Mouse (Mus musculus): ENCODE results near the gene Hnrnpdl. TPM values are rescaled to one million over a fixed set of nuclear protein-coding genes. Genes with fewer than 3 reads are reported as not detected.

Gene Hnrnpdl
- 100 to 1,000 TPM; 116 to 132 TPM for total RNA-seq (2021)
- long read RNA-seq, experiment 1, transcript Hnrnpdl-207 (7 exons, 2,374 nt), result minor isoform, 11 of 151 reads
- long read RNA-seq, experiment 1, transcript Hnrnpdl-202 (8 exons, 2,752 nt), result major isoform, 84 of 151 reads
- long read RNA-seq, experiment 1, transcript Hnrnpdl-201 (9 exons, 2,149 nt), result minor isoform, 13 of 151 reads
- long read RNA-seq, experiment 1, partial matches to known transcripts, result 25 of 151 reads
- long read RNA-seq, experiment 1, other reads (novel, unspliced or antisense), result 16 of 151 reads
- long read RNA-seq, experiment 2, transcript Hnrnpdl-207 (7 exons, 2,374 nt), result minor isoform, 20 of 166 reads
- long read RNA-seq, experiment 2, transcript Hnrnpdl-201 (9 exons, 2,149 nt), result minor isoform, 16 of 166 reads
- long read RNA-seq, experiment 2, transcript Hnrnpdl-202 (8 exons, 2,752 nt), result major isoform, 80 of 166 reads
- long read RNA-seq, experiment 2, partial matches to known transcripts, result 32 of 166 reads
- long read RNA-seq, experiment 2, other reads (novel, unspliced or antisense), result 17 of 166 reads

- DNase-seq (ENCODE audit: low spot score in 2 of 2), result peak; percentile 87 to 94
Observed at GRCm38 (mm10) chr5:100039602-100040142, at the start of gene Hnrnpdl, which contains the start of gene Enoph1. Gene Hnrnpdl (minus strand): TSS chr5:100039664. Gene Enoph1 (plus strand): TSS chr5:100039985.

- DNase-seq (ENCODE audit: low spot score in 2 of 2), result no peak
Observed at GRCm38 (mm10) chr5:100085097-100085496, 45.6 kb upstream of the Hnrnpdl start.

GRCm38 (mm10) chr5:100083953-100084562 lies 44.6 kb upstream of the Hnrnpdl start:
- no peak for DNase-seq (ENCODE audit: low spot score in 2 of 2)

DNA sequence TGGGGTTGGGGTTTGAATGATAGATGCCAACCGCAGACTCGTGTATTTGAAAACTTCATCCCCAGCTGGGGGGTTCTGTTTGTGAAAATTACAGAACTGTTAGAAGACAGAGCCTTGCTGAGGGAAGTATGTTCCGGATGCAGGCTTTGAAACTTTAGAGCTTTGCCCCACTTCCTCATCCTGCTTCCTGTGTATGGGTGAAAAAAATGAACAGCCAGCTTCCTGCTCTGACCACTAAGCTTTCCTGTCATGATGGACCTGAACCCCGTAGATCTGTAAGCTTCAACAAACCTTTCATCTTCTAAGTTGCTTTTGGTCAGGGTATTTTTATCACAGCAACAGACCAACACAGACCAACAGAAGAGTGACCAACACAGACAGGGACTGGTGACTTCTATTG lies 42.5 kb upstream of the Hnrnpdl start:
- DNase-seq (ENCODE audit: low spot score in 2 of 2), result no peak

DNA sequence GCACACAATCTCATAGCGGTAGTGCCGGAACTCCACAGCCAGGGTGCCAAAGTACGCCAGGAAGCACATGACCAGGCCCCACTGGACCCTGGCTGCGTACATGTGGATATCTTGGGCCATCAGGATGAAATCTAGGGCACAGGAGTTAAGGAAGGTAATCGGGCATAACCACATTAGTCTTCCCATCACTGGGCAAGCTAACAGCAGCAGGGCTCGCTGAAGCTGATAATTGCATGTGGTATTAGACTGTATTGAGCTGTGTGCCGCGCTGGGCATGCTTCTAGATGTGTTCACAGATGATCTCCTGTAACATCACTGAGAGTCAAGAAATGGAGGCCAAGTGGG lies 40.4 kb upstream of the Hnrnpdl start:
- DNase-seq (ENCODE audit: low spot score in 2 of 2), result no peak

DNA sequence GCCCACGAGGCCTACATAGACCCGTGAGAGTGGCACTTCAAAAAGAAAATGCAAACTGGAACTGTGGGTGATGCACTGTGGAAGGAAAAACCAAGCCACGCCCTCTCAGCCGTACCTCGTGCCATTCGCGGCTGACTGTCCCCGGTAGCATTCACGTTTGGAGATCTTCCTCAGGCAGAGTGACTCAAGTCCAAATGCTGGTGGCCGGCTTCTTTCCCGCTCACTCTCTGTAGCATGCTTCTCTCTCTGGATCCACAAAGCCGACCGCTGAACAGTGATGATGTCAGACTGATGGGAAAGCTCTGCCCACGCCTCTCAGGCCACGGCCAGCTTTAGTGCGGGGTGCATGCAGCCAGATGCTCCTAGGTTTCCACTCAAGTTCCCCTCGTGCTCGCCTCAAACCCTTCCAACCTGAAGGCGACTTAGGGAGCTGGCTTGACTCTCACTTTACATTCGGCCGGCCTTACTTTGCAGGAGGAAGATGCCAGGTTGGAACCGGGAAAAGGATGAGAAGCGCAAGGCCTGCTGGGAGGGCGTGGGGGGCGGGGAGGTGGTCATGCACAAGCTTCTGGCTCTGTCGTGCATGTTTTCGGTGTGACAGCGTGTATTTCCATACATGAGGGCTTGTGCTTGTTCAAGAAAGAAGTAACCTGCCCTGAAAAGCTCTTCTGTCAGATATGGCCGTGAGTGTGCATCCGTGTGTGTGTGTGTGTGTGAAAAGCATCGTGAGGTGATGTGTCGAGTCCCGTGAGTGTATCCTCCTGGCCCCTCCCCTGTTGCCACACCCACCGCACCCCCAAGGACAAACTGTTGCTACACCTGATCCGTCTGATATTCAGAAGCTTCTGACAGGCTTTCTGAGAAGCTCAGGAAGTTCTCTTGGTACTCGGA lies 39.8 kb upstream of the Hnrnpdl start:
- DNase-seq (ENCODE audit: low spot score in 2 of 2), result no peak

GRCm38 (mm10) chr5:100074571-100074970 lies 35.1 kb upstream of the Hnrnpdl start:
- no peak for DNase-seq (ENCODE audit: low spot score in 2 of 2)

DNA sequence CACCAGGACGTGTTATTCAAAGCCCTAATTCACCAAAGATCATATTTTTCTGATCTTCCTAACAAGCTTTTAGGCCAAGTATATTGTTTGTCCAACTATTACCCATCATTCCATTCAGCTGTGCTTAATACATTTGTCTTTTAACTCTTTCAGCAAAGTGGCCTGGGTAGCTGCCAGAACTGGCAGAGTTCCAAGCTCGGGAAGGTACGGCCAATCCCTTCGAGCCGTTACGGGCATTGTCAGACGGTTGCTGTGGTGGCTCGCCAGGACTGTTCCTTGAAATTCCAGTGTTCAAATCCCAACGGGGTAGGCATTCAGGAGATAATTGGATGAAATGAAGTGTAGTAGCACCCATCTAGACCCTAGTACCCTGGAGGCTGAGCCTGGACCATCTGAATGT lies 33.1 kb upstream of the Hnrnpdl start:
- DNase-seq (ENCODE audit: low spot score in 2 of 2), result no peak

DNA sequence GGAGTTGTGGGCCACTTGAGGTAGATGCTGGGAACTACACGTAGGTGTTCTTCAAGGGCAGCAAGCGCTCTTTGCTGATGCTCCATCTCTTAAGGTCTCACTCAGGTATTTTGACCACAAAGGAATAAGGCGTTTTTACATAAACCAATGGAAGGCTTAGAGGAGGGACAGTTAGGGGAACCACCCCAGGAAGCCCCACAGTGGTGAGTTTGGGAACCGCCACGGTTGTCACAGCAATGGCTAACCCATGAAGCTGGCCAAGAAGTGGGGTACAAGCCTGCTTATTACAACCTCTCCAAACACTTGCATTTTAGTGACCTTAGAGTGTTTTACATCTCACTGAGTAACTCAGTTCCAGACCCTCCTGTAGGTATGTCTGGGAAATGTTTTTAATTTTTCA lies 32.1 kb upstream of the Hnrnpdl start:
- no peak for DNase-seq (ENCODE audit: low spot score in 2 of 2)

DNA sequence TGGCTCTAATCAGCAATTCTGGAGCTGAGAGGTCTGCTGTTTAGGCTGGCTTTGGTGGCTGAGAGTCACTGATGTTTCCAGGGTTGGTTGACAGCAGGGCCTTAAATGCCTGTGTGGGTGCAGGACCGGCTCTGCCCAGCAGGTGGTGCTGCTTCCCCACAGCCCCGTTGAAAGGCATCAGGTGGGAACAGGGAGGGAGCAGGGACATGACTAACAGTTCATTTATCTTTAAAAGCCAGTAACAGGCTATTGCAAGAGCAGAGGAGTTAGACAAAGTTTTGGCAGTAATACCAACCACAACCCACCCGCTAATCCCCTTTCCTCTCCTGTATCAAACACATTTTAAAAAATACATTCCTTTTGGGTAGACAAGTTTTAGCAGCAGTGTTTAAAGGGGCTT lies 30.8 kb upstream of the Hnrnpdl start:
- peak; percentile 70 to 76 for DNase-seq (ENCODE audit: low spot score in 2 of 2)

- no peak for DNase-seq (ENCODE audit: low spot score in 2 of 2)
Observed at GRCm38 (mm10) chr5:100069526-100069925, 30.1 kb upstream of the Hnrnpdl start.

DNA sequence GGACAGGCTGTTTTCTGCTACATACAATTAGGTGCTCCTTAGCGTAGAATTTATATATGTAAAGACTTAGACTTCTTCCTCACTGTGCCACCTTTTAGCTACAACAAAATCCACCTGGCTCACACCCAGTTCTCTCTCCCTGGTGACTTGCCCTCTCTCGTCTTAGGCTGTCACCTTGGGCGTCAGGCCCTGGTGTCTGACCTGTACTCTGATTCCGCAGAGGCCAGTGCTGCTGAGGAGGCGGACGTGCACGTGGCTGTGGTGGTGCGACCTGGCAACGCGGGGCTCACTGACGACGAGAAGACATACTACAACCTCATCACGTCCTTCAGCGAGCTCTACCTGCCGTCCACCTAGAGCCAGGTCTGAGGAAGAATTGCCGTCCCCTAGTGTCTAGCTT lies 28.1 kb upstream of the Hnrnpdl start:
- no peak for DNase-seq (ENCODE audit: low spot score in 2 of 2)

DNA sequence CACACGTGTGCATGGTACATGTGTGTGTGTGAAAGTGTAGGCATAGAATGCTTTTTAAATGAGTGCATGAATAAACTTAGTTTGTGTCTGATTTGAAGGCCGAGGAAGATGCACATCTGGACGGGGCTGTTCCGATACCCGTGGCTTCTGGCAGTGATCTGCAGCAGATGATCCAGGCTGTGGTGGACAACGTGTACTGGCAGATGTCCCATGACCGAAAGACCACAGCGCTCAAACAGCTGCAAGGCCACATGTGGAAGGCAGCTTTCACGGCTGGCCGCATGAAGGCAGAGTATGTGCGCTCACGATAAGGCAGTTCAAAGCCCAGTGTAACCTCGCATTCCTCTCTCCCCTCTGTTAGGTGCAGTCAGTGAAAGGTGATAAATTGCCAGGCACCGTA lies 21.4 kb upstream of the Hnrnpdl start:
- DNase-seq (ENCODE audit: low spot score in 2 of 2), result no peak

- DNase-seq (ENCODE audit: low spot score in 2 of 2), result no peak
Observed at GRCm38 (mm10) chr5:100059326-100059725, 19.9 kb upstream of the Hnrnpdl start.

GRCm38 (mm10) chr5:100058729-100059128 lies 19.3 kb upstream of the Hnrnpdl start:
- no peak for DNase-seq (ENCODE audit: low spot score in 2 of 2)

GRCm38 (mm10) chr5:100057461-100058209 lies 18.2 kb upstream of the Hnrnpdl start:
- no peak for DNase-seq (ENCODE audit: low spot score in 2 of 2)

DNA sequence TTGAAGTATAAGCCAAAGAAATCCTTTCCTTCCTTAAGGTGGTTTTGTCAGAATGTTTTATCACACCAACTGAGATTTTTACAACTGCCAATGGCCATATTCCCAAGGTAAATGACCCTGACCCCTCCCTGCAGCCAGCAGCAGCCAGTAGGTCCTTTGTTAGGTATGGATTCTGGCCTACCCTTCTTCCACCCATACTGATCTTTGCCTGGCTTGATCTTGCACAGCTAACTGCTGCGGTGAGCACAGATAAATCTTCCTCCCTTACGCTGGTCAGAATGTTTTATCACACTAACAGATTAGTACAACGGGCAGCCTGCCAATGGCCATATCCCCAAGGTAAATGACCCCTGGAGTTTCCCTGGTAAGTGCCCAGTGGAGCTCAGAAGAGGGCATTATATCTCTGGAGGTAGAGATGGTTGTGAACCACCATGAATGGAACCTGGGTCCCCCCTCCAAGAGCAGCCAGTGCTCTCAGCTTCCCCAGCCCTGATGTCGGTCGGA lies 16.5 kb upstream of the Hnrnpdl start:
- DNase-seq (ENCODE audit: low spot score in 2 of 2), result no peak

DNA sequence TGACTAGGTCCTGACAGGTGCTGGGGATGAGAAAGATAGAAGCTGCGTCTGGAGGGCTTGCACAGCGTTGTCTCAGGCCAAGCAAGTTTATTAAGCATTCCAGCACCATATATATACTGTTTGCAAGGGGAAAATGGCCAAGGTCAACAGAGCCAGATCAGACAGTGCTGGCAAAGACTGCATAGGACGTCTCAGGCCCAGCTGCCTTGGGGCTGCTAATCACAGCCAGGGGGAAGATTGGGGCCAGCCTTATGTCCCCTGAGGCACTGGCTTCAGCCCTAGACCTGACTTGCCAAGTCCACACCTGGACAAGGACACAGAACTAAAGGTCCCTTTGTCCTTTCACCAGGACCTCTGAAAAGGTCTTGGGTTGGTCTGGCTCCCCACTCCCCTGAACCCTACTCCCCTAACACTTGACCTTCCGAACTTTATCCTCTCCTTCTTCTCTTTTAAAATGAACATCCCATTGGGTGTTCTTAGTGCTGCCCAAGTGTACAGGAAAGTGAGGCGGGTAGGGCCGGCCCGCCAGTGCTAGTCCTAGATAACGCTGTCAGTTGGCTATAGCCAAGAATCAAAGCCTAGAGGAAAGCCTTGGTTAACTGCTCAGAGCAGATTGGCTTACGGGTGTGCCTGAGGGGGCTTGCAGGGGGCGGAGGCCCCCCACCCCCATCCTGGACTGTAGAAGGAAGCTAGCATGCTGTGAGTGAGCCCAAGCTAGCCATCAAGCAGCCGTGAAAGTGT lies 15.5 kb upstream of the Hnrnpdl start:
- no peak for DNase-seq (ENCODE audit: low spot score in 2 of 2)

DNA sequence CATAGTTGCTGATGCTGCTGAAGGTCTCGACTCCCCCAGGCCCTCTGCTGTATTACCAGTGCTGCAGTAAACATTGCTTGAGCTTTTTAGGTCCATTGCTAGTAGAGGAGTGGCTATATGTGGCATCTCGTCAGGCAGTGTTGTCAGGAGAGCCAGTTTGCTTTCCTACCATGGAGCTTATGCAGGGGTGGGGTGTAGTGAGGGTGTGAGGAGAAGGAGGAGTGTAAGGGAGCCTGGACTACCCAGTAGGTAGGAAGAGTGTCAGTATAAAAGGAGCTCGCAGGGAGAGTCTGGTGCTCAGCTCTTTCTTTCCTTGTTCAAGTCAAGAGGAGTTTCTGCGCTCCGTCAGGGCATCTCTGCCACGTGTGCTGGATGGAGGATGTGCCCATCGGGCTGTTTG lies 13.3 kb upstream of the Hnrnpdl start:
- no peak for DNase-seq (ENCODE audit: low spot score in 2 of 2)

DNA sequence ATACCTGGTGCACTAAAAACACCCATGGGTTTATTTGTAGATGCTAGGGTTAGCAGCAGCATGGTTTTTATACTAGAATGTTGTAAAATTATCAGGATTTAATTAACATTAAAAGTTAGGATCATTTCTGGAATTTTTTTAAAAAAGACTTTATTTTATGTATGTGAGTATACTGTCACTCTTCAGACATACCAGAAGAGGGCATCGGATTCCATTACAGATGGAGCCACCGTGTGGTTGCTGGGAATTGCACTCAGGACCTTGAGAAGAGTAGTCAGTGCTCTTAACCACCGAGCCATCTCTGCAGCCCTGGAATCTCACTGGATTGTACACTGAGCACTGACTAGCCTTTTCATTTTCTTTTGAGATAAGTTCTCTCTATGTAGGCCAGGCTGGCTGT lies 10.4 kb upstream of the Hnrnpdl start:
- no peak for DNase-seq (ENCODE audit: low spot score in 2 of 2)
